Mouse (Mus musculus): ENCODE results near the gene Trim46. TPM values are rescaled to one million over a fixed set of nuclear protein-coding genes. Genes with fewer than 3 reads are reported as not detected.

Gene Trim46
- 4.5 TPM for polyA plus RNA-seq (2017; shearing (Covaris generic))

DNA sequence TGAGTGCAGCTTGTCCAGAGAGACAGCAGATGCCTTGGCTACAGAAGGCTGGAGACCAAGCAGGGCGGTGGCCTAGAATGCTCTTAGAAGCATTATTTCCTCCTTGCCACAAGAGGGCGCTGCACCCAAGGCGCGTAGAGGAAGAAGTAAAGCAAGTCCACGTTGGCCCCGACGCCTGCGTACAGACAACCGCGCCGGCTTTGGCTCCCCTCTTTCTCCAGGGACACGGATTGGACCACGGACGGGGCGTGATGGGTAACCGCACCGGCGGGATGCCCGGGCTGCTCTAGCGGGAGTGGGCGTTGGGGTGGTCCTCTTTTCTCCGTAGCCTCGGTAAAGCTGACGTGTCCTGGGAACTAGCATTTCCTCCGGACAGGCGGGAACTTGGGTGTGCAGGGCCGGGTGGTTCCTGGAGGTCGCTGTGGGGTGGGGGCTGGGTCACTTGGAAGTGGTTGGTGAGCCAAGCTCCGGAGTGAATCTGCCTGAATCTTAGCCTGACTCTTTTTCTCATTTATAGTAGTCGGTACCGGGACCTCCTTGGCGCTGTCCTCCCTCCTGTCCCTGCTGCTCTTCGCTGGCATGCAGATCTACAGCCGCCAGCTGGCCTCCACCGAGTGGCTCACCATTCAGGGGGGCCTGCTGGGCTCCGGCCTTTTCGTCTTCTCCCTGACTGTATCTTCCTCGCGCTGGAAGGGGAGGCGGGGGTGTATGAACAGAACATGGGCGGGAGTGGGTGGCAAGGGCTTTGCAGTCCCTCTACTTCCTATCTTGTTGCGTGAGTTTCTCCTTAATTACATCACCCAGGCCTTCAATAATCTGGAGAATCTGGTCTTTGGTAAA is at the start of gene Trim46:
TSS of gene Trim46 (minus strand) at position 49 of the 840 bp plus-strand sequence.

DNA sequence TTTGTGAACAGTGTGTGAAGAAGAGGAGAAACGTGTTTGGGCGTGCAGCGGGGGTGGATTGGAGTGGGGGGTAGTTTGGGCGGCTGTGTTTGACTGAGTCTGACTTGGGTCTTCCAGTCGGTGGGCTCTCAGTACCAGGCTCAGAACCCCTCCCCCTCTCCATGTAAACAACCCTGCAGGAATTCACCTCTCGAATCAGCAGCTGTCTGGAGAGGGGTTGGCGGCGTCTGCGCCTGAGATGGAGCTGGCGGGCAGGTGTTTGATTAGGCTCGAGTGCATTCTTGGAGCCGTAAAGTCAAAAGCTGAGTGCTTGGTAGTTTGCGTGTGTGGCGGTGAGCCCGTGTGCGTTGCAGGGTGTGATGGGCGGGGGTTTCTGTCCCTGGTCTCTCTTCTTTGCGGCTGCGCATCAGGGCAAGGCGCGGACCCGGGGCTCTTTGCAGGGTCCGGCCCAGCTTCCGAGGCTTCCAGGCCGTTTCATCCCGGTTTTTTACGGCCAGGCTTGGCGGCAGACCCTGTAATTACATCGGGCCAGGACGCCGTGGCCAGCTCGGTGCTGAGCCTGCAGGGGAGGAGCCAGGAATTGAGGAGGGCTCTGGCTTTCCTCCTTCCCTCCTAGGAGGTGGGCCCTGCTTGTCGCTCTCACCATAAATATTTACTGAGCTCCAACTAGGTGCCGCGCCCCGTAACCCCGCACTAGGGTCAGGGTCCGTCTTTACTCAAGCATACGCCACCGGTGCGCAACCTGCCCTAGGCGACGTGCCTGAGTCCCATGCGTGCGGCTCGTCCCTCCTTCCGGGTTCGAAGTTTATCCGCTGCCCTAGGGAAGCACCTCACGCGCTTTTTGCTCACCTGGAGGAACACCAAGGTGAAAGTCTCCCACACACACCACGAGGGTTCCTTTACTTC is 34.8 kb upstream of the Trim46 start, which contains the start of gene Efna1:
TSS of gene Efna1 (minus strand) at position 537 of the 906 bp plus-strand sequence.

DNA sequence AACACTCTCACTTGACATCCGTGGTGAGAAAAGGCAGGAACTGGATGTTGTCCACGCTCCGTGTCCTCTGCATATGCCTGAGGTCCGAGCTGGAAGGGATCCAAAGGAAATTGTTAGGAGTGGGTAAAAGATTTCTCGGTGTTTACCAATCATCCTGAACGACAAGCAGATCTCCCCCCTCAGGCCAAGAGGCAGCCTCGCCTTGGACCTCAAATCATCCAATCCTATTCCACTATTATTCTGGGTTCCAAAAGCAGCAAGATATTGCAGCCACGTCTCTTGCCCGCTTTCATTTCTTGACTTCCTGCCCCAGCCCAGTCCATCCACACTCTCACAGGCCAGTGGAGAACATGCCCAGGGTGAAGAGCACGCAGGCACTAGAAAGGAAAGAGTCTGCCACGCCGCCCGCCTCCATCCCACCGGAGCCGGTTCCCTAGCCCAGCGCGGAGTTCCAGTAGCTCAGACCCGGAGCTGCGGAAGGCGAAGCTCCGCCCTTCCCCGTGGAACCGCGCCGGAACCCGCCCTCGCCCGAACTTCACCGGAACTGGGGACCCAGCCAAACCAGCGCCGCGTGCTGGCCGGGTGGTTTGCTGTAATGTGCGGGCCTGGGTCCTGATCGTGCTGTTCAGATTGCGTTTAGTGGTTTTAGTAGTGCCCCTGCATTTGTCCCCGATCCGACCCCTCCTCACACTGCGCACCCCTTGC is 24.1 kb upstream of the Trim46 start, which contains the start of gene Slc50a1:
TSS of gene Slc50a1 (minus strand) at position 520 of the 705 bp plus-strand sequence.

DNA sequence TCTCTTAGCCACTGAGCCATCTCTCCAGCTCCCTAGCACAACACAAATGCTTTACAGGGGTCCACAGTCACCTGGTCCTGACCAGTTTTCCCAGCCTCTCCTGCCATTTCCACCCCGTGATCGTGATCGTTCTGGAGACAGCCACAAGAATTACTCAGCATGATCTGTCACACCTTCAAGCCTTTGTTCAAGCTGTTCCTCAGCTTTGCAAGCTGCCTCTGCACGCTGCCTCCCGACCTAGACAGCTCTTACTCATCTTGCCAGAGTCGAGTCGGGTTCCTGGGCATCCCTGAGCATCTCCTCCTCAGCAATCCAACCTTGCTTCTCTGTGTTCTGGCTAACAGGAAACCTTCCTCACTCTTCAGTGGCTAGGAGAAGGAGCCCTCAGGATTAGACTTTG is 13.0 kb upstream of the Trim46 start, which contains the start of gene Dpm3:
TSS of gene Dpm3 (plus strand) at position 283 of the 400 bp plus-strand sequence.

DNA sequence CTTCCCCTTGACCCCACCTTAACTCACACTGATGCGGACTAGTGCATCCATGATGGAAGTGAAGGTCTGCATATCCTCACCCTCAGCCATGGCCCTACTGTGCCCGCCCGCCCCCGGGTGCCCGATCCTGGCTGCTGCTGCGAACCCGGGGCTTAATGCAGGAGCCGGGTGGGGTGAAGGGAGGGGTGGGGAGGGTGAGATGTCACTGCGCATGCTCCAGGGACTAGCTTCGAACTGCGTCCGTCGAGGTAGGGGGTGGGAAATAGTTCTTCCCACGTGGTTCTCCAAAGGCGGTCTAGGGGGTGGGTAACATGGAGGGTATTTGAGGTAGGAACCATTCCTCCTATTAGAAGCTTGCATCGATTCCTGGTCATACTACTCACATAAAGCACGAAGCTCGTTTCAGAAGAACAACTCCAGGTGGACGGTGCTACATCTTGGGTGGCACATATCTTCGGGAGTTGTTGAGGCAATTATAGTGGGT is 379 bp downstream of the Trim46 start, which contains the start of gene Krtcap2:
TSS of gene Krtcap2 (plus strand) at position 279 of the 484 bp plus-strand sequence.

DNA sequence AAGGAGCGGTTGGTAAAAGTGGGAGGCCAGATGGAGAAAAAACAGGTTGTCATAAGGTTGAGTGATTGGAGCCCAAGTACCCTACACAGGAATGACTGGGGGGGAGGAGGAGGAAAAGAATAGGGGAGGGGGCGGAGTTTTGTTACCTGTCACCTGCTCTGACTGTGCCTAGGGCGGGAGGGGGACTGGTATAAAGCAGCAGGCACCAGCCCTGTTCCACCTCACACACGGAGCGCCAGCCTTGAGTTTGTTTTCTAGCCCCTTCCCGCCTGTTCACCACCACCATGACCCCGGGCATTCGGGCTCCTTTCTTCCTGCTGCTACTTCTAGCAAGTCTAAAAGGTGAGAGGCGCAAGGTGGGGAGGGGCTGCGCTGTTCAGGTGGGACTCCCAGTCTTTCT is 17.3 kb downstream of the Trim46 start, which contains the start of gene Muc1:
TSS of gene Muc1 (plus strand) at position 222 of the 400 bp plus-strand sequence.

DNA sequence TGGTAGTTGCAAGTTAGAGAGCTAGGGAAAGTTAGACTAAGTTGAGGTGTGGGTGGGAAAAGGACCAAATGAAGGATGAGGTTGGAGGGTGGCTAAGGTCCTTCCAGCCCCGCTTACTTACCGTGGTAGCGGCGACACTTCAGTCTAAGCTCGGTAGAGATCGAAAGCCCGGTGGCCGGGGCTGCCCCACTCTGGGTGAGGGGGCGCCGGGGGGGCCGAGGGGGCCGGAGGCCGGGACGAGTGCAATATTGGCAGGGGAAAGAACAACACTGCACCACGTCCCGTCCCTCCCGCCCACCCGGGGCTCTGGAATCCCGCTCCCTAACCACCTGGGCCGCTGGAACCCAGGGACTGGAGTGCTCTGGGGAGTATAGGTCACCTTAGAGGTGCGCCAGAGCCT is 19.2 kb downstream of the Trim46 start, which contains the start of gene Mtx1:
TSS of gene Mtx1 (minus strand) at position 189 of the 400 bp plus-strand sequence.

DNA sequence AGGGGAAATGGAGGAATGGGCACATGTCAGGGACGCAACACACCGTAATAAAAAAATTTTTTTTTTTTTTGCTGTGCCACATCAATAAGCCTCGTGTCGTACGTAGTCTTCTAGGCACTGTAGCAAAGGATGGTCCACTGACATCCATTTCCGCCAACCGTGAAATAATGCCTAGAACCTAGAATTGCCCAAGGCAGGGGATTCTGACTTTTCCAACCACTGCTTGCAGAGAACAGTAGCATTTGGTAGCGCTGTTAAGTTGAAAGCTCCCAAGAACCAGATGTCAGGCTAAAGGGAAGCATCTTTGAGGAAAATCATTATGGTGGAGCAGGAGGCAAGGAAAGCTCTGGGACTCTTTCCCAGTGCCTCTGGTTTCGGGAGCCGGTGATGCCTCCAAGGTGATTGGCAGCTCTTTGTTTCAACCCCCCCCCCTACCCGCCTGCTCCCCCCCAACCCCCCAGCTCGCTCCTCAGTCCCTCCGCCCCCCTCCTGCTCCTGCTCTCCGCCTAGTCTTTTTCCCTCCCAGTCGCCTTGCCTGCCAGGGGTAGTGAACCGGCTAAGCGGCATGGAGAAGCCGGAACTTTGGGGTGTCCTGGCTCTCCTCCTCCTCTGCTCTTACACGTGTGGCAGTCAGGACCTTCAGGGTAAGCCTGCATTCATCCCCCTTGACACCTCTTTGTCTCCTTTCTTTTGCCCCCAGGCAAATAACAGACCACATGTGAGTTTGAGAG is 31.3 kb downstream of the Trim46 start, which contains the start of gene Thbs3:
TSS of gene Thbs3 (plus strand) at position 500 of the 731 bp plus-strand sequence.

DNA sequence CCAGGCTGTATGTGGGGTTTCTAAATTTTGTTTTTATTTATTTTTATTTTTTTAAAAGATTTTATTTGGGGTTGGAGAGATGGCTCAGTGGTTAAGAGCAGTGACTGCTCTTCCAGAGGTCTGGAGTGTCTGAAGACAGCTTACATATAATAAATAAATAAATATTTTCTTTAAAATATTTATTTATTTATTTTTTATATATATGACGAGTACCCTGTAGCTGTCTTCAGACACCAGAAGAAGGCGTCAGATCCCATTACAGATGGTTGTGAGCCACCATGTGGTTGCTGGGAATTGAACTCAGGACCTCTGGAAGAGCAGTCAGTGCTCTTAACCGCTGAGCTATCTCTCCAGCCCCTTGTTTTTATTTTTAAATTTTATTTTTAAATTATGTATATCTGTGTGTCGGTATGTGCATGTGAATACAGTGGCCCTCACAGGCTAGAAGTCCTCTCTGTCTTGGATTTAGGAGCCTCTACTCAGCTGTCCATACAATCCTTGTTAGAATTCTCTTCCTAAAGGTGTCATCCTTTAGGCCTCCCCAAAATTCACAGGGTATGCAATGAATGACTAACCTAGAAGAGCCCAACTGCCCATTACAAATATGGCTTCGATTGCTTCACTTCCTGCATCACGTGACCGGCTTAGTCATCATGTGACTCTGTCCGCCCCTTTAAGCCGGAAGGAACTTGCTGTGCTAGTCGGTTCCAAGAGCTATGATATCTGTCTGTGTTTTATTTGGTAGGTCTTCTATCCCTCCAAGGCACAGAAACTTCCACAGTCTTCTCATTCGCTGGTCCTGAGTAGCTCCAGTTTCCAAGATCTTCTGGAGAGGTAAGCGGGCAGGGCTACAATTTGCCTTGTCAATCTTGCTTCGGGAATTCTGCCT is 43.6 kb downstream of the Trim46 start, which contains the start of gene Gba:
TSS of gene Gba (plus strand) at position 676 of the 889 bp plus-strand sequence.

Other genes starting within 250 kb of the Trim46 start
- gene Rusc1, start 153.0 kb downstream of the Trim46 start, polyA plus RNA-seq (2017; shearing (Covaris generic)) = 55.7 TPM
- gene Gm43738, start 145.2 kb downstream of the Trim46 start, polyA plus RNA-seq (2017; shearing (Covaris generic)) = not detected
- 114 TPM for gene Fdps, start 144.3 kb downstream of the Trim46 start, polyA plus RNA-seq (2017; shearing (Covaris generic))
- gene Pklr, start 110.2 kb downstream of the Trim46 start, polyA plus RNA-seq (2017; shearing (Covaris generic)) = not detected
- 1.4 TPM for gene Hcn3, start 86.1 kb downstream of the Trim46 start, polyA plus RNA-seq (2017; shearing (Covaris generic))
- 24.5 TPM for gene Clk2, start 81.5 kb downstream of the Trim46 start, polyA plus RNA-seq (2017; shearing (Covaris generic))
- gene Scamp3, start 68.8 kb downstream of the Trim46 start, polyA plus RNA-seq (2017; shearing (Covaris generic)) = 319 TPM
- gene Fam189b, start 63.2 kb downstream of the Trim46 start, polyA plus RNA-seq (2017; shearing (Covaris generic)) = 240 TPM
- 144 TPM for gene Gba, start 43.4 kb downstream of the Trim46 start, polyA plus RNA-seq (2017; shearing (Covaris generic))
- 2.3 TPM for gene Thbs3, start 31.1 kb downstream of the Trim46 start, polyA plus RNA-seq (2017; shearing (Covaris generic))
- gene Mtx1, start 19.2 kb downstream of the Trim46 start, polyA plus RNA-seq (2017; shearing (Covaris generic)) = 151 TPM
- gene Muc1, start 17.3 kb downstream of the Trim46 start, polyA plus RNA-seq (2017; shearing (Covaris generic)) = 0.79 TPM
- 281 TPM for gene Krtcap2, start 343 bp downstream of the Trim46 start, polyA plus RNA-seq (2017; shearing (Covaris generic))
- 132 TPM for gene Dpm3, start 13.0 kb upstream of the Trim46 start, polyA plus RNA-seq (2017; shearing (Covaris generic))
- gene Slc50a1, start 24.3 kb upstream of the Trim46 start, polyA plus RNA-seq (2017; shearing (Covaris generic)) = 288 TPM
- not detected for gene Efna1, start 34.8 kb upstream of the Trim46 start, polyA plus RNA-seq (2017; shearing (Covaris generic))
- gene Efna3, start 76.7 kb upstream of the Trim46 start, polyA plus RNA-seq (2017; shearing (Covaris generic)) = not detected
- gene Efna4, start 91.7 kb upstream of the Trim46 start, polyA plus RNA-seq (2017; shearing (Covaris generic)) = 0.46 TPM
- gene Adam15, start 103.7 kb upstream of the Trim46 start, polyA plus RNA-seq (2017; shearing (Covaris generic)) = 7.2 TPM
- 0.20 TPM for gene Dcst2, start 115.7 kb upstream of the Trim46 start, polyA plus RNA-seq (2017; shearing (Covaris generic))
- 1.0 TPM for gene Dcst1, start 118.9 kb upstream of the Trim46 start, polyA plus RNA-seq (2017; shearing (Covaris generic))
- 62.0 TPM for gene Zbtb7b, start 148.5 kb upstream of the Trim46 start, polyA plus RNA-seq (2017; shearing (Covaris generic))
- not detected for gene Lenep, start 156.5 kb upstream of the Trim46 start, polyA plus RNA-seq (2017; shearing (Covaris generic))
- gene Flad1, start 165.6 kb upstream of the Trim46 start, polyA plus RNA-seq (2017; shearing (Covaris generic)) = 69.2 TPM
- gene Cks1b, start 172.1 kb upstream of the Trim46 start, polyA plus RNA-seq (2017; shearing (Covaris generic)) = 30.0 TPM
- 99.8 TPM for gene Shc1, start 172.1 kb upstream of the Trim46 start, polyA plus RNA-seq (2017; shearing (Covaris generic))
- gene Pygo2, start 183.9 kb upstream of the Trim46 start, polyA plus RNA-seq (2017; shearing (Covaris generic)) = 25.5 TPM
- gene Pbxip1, start 190.4 kb upstream of the Trim46 start, polyA plus RNA-seq (2017; shearing (Covaris generic)) = 175 TPM
- gene Pmvk, start 208.2 kb upstream of the Trim46 start, polyA plus RNA-seq (2017; shearing (Covaris generic)) = 27.0 TPM

Measured in CD4-positive, CD25-positive, alpha-beta regulatory T cell, adult 9 weeks (primary cell).